Mouse (Mus musculus) heart, postnatal 0 days (tissue): ENCODE results near the gene Stra6.

Experiments
- CTCF ChIP-seq: IDR thresholded peaks from 2 replicates; pipeline ENCODE4 v1.5.1; 2016; ENCODE audit warnings: antibody characterized with exemption, control low read depth, low read depth
- EP300 ChIP-seq: IDR thresholded peaks from 2 replicates; pipeline ENCODE4 v1.6.1; 2016; ENCODE audit warnings: antibody characterized with exemption, low read depth

DNA sequence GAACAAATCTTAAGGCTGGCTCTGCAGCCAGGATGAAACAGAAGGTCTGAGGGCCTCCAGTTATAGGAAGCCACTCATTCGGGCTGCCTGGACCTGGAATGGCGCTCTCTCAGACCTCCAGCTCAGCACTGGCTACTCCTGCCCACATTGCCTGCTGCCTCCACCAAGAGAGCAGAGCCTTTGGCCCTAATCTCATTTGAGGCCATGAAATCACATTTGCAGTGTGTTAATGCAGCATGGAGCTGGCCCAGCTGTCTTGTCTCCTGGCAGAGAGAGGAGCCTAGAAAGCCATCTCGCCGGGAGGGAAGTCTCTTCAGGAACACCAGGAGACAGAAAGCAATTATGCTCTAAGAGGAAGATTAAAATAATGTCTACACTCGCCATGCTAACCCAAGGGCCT lies 43.9 kb downstream of the Stra6 start:
- TF ChIP-seq CTCF (no peak), EP300 (no peak)
